Mouse (Mus musculus) limb, embryonic 11.5 days (tissue): ENCODE measurements at regions not wholly inside any gene's neighbourhood (a gene's known extent, or its start where the extent isn't known, plus 50 kb on each side); places are given as distances from the start of the nearest gene placed in this dataset.

Experiments used
- ATAC-seq: fragments of 200-750 bp; cut with Nextera tagmentation; 2 replicates; pipeline ENCODE4 v1.8.0; 2017; ENCODE audit warnings: low read depth; ENCODE audit not compliant: insufficient number of reproducible peaks, low FRiP score, low TSS enrichment
- DNase-seq: peaks from one replicate; pipeline ENCODE4 v3.0.0-alpha.2; 2015; ENCODE audit warnings: low spot score
- H3K27ac ChIP-seq: fragments of 300-500 bp; sonication (generic); replicated peaks from 2 replicates; pipeline ENCODE4 v1.5.1; 2014; ENCODE audit warnings: low read depth, mild to moderate bottlenecking, low read length
- H3K27me3 ChIP-seq: fragments of 300-500 bp; sonication (generic); 2 replicates; pipeline ENCODE4 v1.6.1; 2014; ENCODE audit warnings: mild to moderate bottlenecking, low read length, mixed read lengths; ENCODE audit not compliant: control insufficient read depth, insufficient read depth
- H3K36me3 ChIP-seq: fragments of 300-500 bp; sonication (generic); 2 replicates; pipeline ENCODE4 v1.6.1; 2014; ENCODE audit warnings: mild to moderate bottlenecking, low read length, moderate library complexity, mixed read lengths; ENCODE audit not compliant: control insufficient read depth, insufficient read depth
- H3K4me1 ChIP-seq: fragments of 300-500 bp; sonication (generic); 2 replicates; pipeline ENCODE4 v1.6.1; 2014; ENCODE audit warnings: low read length, mixed read lengths; ENCODE audit not compliant: control insufficient read depth, insufficient read depth
- H3K4me2 ChIP-seq: fragments of 300-500 bp; sonication (generic); 2 replicates; pipeline ENCODE4 v1.6.1; 2014; ENCODE audit warnings: low read depth, mild to moderate bottlenecking, moderate library complexity; ENCODE audit not compliant: severe bottlenecking
- H3K4me3 ChIP-seq: fragments of 300-500 bp; sonication (generic); 2 replicates; pipeline ENCODE4 v1.5.1; 2014; ENCODE audit warnings: low read depth, low read length
- H3K9ac ChIP-seq: fragments of 300-500 bp; sonication (generic); 2 replicates; pipeline ENCODE4 v1.6.1; 2014; ENCODE audit warnings: mild to moderate bottlenecking, low read length
- H3K9me3 ChIP-seq: fragments of 300-500 bp; sonication (generic); 2 replicates; pipeline ENCODE4 v1.6.1; 2016; ENCODE audit warnings: low read length; ENCODE audit not compliant: control insufficient read depth
- WGBS: fragments of 180-500 bp; shearing (Covaris S2); extraction: QIAGEN DNeasy Blood & Tissue Kit; methylation state at CpG from one replicate; pipeline ENCODE4 v1.1.7; 2014; 5-methylcytosine and 5-hydroxymethylcytosine counted together

- Histone ChIP-seq H3K27ac (no peak overlapping the region), H3K4me2 (no peak overlapping the region)
- ATAC-seq, result no peak; the same call in 1 of the 2 replicates
Observed at GRCm38 (mm10) chr12:9997190-9997561, 372.6 kb upstream of the Nt5c1b start.

GRCm38 (mm10) chr12:9997571-9997970, 372.2 kb upstream of the Nt5c1b start:
- Histone ChIP-seq H3K4me3 (no peak overlapping the region), H3K4me1 (peaks cover 15% of the 10 kb centered on the region), H3K4me2 (no peak overlapping the region), H3K36me3 (no peaks in the 10 kb centered on the region), H3K9me3 (no peaks in the 10 kb centered on the region), H3K9ac (no peak overlapping the region), H3K27ac (no peak overlapping the region), H3K27me3 (no peaks in the 10 kb centered on the region)
- ATAC-seq (no peak), DNase-seq (no peak)
- 24% methylated on average over 3 of the region's 3 CpGs for WGBS

More at GRCm38 (mm10) chr12:9997190-9997561, 372.6 kb upstream of the Nt5c1b start:
- no peaks in the 10 kb centered on the region for H3K27me3 ChIP-seq
- H3K4me1 ChIP-seq, result peaks cover 15% of the 10 kb centered on the region
- no peak overlapping the region for H3K9ac ChIP-seq
- no peaks in the 10 kb centered on the region for H3K36me3 ChIP-seq
- DNase-seq, result no peak
- no peaks in the 10 kb centered on the region for H3K9me3 ChIP-seq
- 23% methylated on average over 9 of the region's 9 CpGs for WGBS
- H3K4me3 ChIP-seq, result no peak overlapping the region

GRCm38 (mm10) chr12:9999933-10000332, 369.8 kb upstream of the Nt5c1b start:
- Histone ChIP-seq H3K9me3 (no peaks in the 10 kb centered on the region), H3K27ac (no peak overlapping the region), H3K4me2 (no peak overlapping the region), H3K27me3 (no peaks in the 10 kb centered on the region), H3K4me3 (no peak overlapping the region), H3K4me1 (peaks cover 15% of the 10 kb centered on the region), H3K9ac (no peak overlapping the region), H3K36me3 (no peaks in the 10 kb centered on the region)
- ATAC-seq (no peak), DNase-seq (no peak)
- 69% methylated on average over 6 of the region's 6 CpGs for WGBS

- no peaks in the 10 kb centered on the region for H3K36me3 ChIP-seq
- no peak overlapping the region for H3K4me3 ChIP-seq
- no peak overlapping the region for H3K9ac ChIP-seq
- H3K27me3 ChIP-seq, result no peaks in the 10 kb centered on the region
- H3K4me2 ChIP-seq, result no peak overlapping the region
- H3K4me1 ChIP-seq, result no peaks in the 10 kb centered on the region
- H3K27ac ChIP-seq, result no peak overlapping the region
- H3K9me3 ChIP-seq, result no peaks in the 10 kb centered on the region
- ATAC-seq (no peak), DNase-seq (no peak)
- WGBS, result 79% methylated on average over 3 of the region's 3 CpGs
Observed at GRCm38 (mm10) chr12:10008473-10008872, 361.3 kb upstream of the Nt5c1b start.

- 84% methylated on average over 15 of the region's 15 CpGs for WGBS
- Histone ChIP-seq H3K4me2 (no peak overlapping the region), H3K4me1 (no peaks in the 10 kb centered on the region), H3K9ac (no peak overlapping the region), H3K27ac (no peak overlapping the region), H3K27me3 (no peaks in the 10 kb centered on the region), H3K9me3 (no peaks in the 10 kb centered on the region), H3K4me3 (no peak overlapping the region), H3K36me3 (no peaks in the 10 kb centered on the region)
- ATAC-seq (no peak), DNase-seq (no peak)
Observed at GRCm38 (mm10) chr12:10016710-10017581, 352.8 kb upstream of the Nt5c1b start.

- peak; percentile 45 for DNase-seq
- H3K27me3 ChIP-seq, result no peaks in the 10 kb centered on the region
- peak; percentile 60; the same call in 1 of the 2 replicates for ATAC-seq
- H3K36me3 ChIP-seq, result no peaks in the 10 kb centered on the region
- no peak overlapping the region for H3K4me3 ChIP-seq
- no peak overlapping the region for H3K27ac ChIP-seq
- WGBS, result 39% methylated on average over 8 of the region's 8 CpGs
- no peaks in the 10 kb centered on the region for H3K4me1 ChIP-seq
- no peak overlapping the region for H3K9ac ChIP-seq
- no peak overlapping the region for H3K4me2 ChIP-seq
- H3K9me3 ChIP-seq, result no peaks in the 10 kb centered on the region
Observed at GRCm38 (mm10) chr12:10035479-10035878, 334.3 kb upstream of the Nt5c1b start.

GRCm38 (mm10) chr12:10062006-10062514, 307.7 kb upstream of the Nt5c1b start:
- peaks cover 10% of the 10 kb centered on the region; the same call in 1 of the 2 replicates for H3K4me1 ChIP-seq
- H3K9ac ChIP-seq, result no peak overlapping the region
- WGBS, result 0% methylated on average over 1 of the region's 1 CpGs
- H3K27ac ChIP-seq, result no peak overlapping the region
- ATAC-seq, result 0 out of 2 replicates have a peak, but pooled peaks have one; percentile 67
- no peaks in the 10 kb centered on the region for H3K27me3 ChIP-seq
- no peaks in the 10 kb centered on the region for H3K9me3 ChIP-seq
- no peak overlapping the region for H3K4me2 ChIP-seq
- no peak overlapping the region for H3K4me3 ChIP-seq
- peak; percentile 43 for DNase-seq
- H3K36me3 ChIP-seq, result no peaks in the 10 kb centered on the region

- Histone ChIP-seq H3K27me3 (no peaks in the 10 kb centered on the region), H3K9me3 (no peaks in the 10 kb centered on the region), H3K4me2 (no peak overlapping the region), H3K4me3 (no peak overlapping the region), H3K27ac (no peak overlapping the region), H3K4me1 (no peaks in the 10 kb centered on the region), H3K9ac (no peak overlapping the region), H3K36me3 (no peaks in the 10 kb centered on the region)
- ATAC-seq (no peak), DNase-seq (no peak)
- WGBS, result 85% methylated on average over 5 of the region's 5 CpGs
Observed at GRCm38 (mm10) chr12:10078341-10078740, 291.4 kb upstream of the Nt5c1b start.
